Mouse (Mus musculus) naive thymus-derived CD4-positive, alpha-beta T cell, adult 2 months (primary cell): ENCODE results near the gene Syce2.

Source experiments
- DNase-seq: peaks from one replicate; pipeline ENCODE4 v3.0.0-alpha.2; 2011; ENCODE audit warnings: low read depth

Gene Syce2

GRCm38 (mm10) chr8:84928456-84929306 lies 56.8 kb downstream of the Syce2 start:
- DNase-seq: peak; percentile 77

- no peak for DNase-seq
Observed at GRCm38 (mm10) chr8:84930582-84930981, 58.7 kb downstream of the Syce2 start.

- no peak for DNase-seq
Observed at GRCm38 (mm10) chr8:84933767-84934559, 62.1 kb downstream of the Syce2 start.

GRCm38 (mm10) chr8:84934860-84935259 lies 62.9 kb downstream of the Syce2 start:
- DNase-seq: peak; percentile 29

- DNase-seq: peak; percentile 23
Observed at GRCm38 (mm10) chr8:84935489-84935888, 63.6 kb downstream of the Syce2 start.

GRCm38 (mm10) chr8:84936041-84936961 lies 64.4 kb downstream of the Syce2 start:
- peak; percentile 29 for DNase-seq

GRCm38 (mm10) chr8:84936962-84937546 lies 65.1 kb downstream of the Syce2 start, which contains the start of gene Mast1:
TSS of gene Mast1 (minus strand) at chr8:84937359.
- peak; percentile 80 for DNase-seq
